28 mouse cellular contexts compared by ENCODE assay signal in the genomic region with DNA sequence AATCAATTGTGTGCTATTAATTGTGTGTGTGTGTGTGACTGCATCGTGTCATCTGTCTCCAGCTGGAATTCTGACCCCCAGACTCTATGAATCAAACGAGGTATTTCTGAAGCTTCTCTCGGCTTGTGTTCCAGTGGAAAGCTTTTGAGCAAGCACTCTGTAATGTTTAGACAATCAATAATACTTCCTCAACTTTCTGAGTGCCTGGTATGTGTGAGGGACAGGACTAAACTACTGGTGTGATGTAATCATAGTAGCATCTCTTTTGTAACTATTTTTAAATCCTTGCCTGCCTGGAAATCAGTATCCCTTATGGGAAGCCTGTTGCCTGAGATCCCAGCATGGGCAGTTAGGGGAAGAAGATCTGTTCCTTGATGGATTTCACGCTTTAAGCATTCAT.
DNase-seq lines count a peak whose midpoint lies in the region; ATAC-seq and TF ChIP-seq lines count a peak whose summit lies in the region.
"Had no signal": no experiment of that assay in that cellular context is flagged by ENCODE, and none has a peak within 500 bp of the region (broad histone marks: within the 10 kb centered on the region; RNA-seq: fewer than 3 reads in every experiment).

No protein-coding gene starts in this region.

- H3K27ac ChIP-seq in heart, embryonic 10.5 days, result peak overlapping the region; percentile 29; the same call in 1 of the 2 replicates
- H3K27ac ChIP-seq in heart, adult 2 months, result no peak overlapping the region
- H3K27ac ChIP-seq in lung, embryonic 14.5 days (ENCODE audit: low read depth), result no peak overlapping the region
- no peak overlapping the region for H3K27ac ChIP-seq in stomach, embryonic 16.5 days (ENCODE audit: low read length)
- H3K27ac ChIP-seq in stomach, postnatal 0 days (replicated peaks), result no peak overlapping the region
- H3K27ac ChIP-seq: embryonic facial prominence, embryonic 10.5 days; embryonic facial prominence, embryonic 15.5 days; forebrain, embryonic 13.5 days; heart, embryonic 15.5 days; liver, embryonic 13.5 days; midbrain, embryonic 15.5 days; neural tube, embryonic 15.5 days had no signal

- no peaks in the 10 kb centered on the region; the same call in 1 of the 2 replicates for H3K9me3 ChIP-seq in heart, embryonic 10.5 days
- no peaks in the 10 kb centered on the region for H3K9me3 ChIP-seq in lung, embryonic 14.5 days (ENCODE audit: low read depth, low read length)
- H3K9me3 ChIP-seq in stomach, embryonic 16.5 days (replicated peaks; ENCODE audit: control insufficient read depth, low read length), result no peaks in the 10 kb centered on the region
- no peaks in the 10 kb centered on the region for H3K9me3 ChIP-seq in stomach, postnatal 0 days (ENCODE audit: control insufficient read depth, low read length)
- H3K9me3 ChIP-seq: embryonic facial prominence, embryonic 10.5 days; embryonic facial prominence, embryonic 15.5 days; forebrain, embryonic 13.5 days; heart, embryonic 15.5 days; liver, embryonic 13.5 days; midbrain, embryonic 15.5 days; neural tube, embryonic 15.5 days had no signal

- no peaks in the 10 kb centered on the region for H3K79me2 ChIP-seq in heart, adult 2 months (replicated peaks; ENCODE audit: control insufficient read depth, insufficient read depth, low read length)

- H3K4me3 ChIP-seq in heart, embryonic 10.5 days, result no peak overlapping the region
- no peak overlapping the region for H3K4me3 ChIP-seq in heart, adult 2 months
- no peak overlapping the region for H3K4me3 ChIP-seq in lung, embryonic 14.5 days (ENCODE audit: low read depth, low read length)
- H3K4me3 ChIP-seq in lung, adult 2 months (replicated peaks; ENCODE audit: extremely low read depth, low read depth, low read length), result no peak overlapping the region
- no peak overlapping the region for H3K4me3 ChIP-seq in stomach, embryonic 16.5 days (replicated peaks; ENCODE audit: low read length)
- H3K4me3 ChIP-seq in stomach, postnatal 0 days (ENCODE audit: low read depth, low read length), result no peak overlapping the region
- H3K4me3 ChIP-seq: embryonic facial prominence, embryonic 10.5 days; embryonic facial prominence, embryonic 15.5 days; forebrain, embryonic 13.5 days; heart, embryonic 15.5 days; liver, embryonic 13.5 days; midbrain, embryonic 10.5 days; midbrain, embryonic 15.5 days; neural tube, embryonic 15.5 days had no signal

- no peak for TF ChIP-seq POLR2A in heart, adult 2 months (IDR thresholded peaks at IDR 0.05; ENCODE audit: insufficient read depth, low read depth, low read length)
- TF ChIP-seq POLR2A in lung, adult 2 months (IDR thresholded peaks at IDR 0.05; ENCODE audit: borderline replicate concordance, extremely low read depth, low read depth, low read length), result no peak

- 57% methylated on average over 4 of the region's 4 CpGs for WGBS in heart, embryonic 10.5 days
- 61% methylated on average over 4 of the region's 4 CpGs for WGBS in heart, adult 2 months
- 24% methylated on average over 4 of the region's 4 CpGs for WGBS in lung, embryonic 14.5 days
- 53% methylated on average over 4 of the region's 4 CpGs for WGBS in lung, adult 2 months
- 29% methylated on average over 4 of the region's 4 CpGs for WGBS in stomach, embryonic 16.5 days
- 23% methylated on average over 4 of the region's 4 CpGs for WGBS in stomach, postnatal 0 days

- ATAC-seq in lung, embryonic 14.5 days (ENCODE audit: insufficient read depth), result 0 out of 2 replicates have a peak, but pooled peaks have one; percentile 25
- peak; percentile 38; the same call in 1 of the 2 replicates for ATAC-seq in stomach, embryonic 16.5 days (ENCODE audit: insufficient read depth, low FRiP score)
- no peak for ATAC-seq in stomach, postnatal 0 days (ENCODE audit: low FRiP score, low TSS enrichment)
- ATAC-seq: forebrain, embryonic 13.5 days; hindbrain, embryonic 16.5 days; midbrain, embryonic 15.5 days had no signal

- no peak for DNase-seq in heart, embryonic 10.5 days (ENCODE audit: low spot score)
- DNase-seq in heart, adult 2 months, result no peak
- peak; percentile 48 for DNase-seq in lung, embryonic 14.5 days
- no peak for DNase-seq in lung, adult 2 months
- DNase-seq in stomach, postnatal 0 days (ENCODE audit: low spot score), result no peak
- DNase-seq in right cerebral cortex, postnatal 14 days, result no peak
- DNase-seq: adrenal gland, postnatal 10 days; cerebellum, adult 8-10 months; cerebellum, postnatal 25 days; gastrocnemius, postnatal 10 days; kidney, adult 11 months; kidney, postnatal 14 days; layer of hippocampus, adult 9-11 months; liver, embryonic 13.5 days; retina, postnatal 1 day; right cerebral cortex, postnatal 25 days; spleen, adult 18-20 months; thymus, adult 2 months had no signal

- H3K27me3 ChIP-seq in heart, embryonic 10.5 days (ENCODE audit: insufficient read depth, poor library complexity, severe bottlenecking), result no peaks in the 10 kb centered on the region
- H3K27me3 ChIP-seq in heart, adult 2 months (ENCODE audit: control insufficient read depth, insufficient read depth, low read length), result no peaks in the 10 kb centered on the region
- no peaks in the 10 kb centered on the region for H3K27me3 ChIP-seq in lung, embryonic 14.5 days (ENCODE audit: insufficient read depth, low read length)
- H3K27me3 ChIP-seq in stomach, embryonic 16.5 days (ENCODE audit: control insufficient read depth, insufficient read depth, low read length), result no peaks in the 10 kb centered on the region
- no peaks in the 10 kb centered on the region for H3K27me3 ChIP-seq in stomach, postnatal 0 days (ENCODE audit: control insufficient read depth, insufficient read depth, low read length)
- H3K27me3 ChIP-seq: CH12.LX; embryonic facial prominence, embryonic 15.5 days; forebrain, embryonic 13.5 days; heart, embryonic 15.5 days; liver, embryonic 13.5 days; midbrain, embryonic 15.5 days; neural tube, embryonic 15.5 days had no signal

- TF ChIP-seq CTCF in heart, adult 2 months (IDR thresholded peaks at IDR 0.05), result no peak
- TF ChIP-seq CTCF in lung, embryonic 14.5 days (IDR thresholded peaks at IDR 0.05; ENCODE audit: low read depth), result no peak
- TF ChIP-seq CTCF in lung, adult 2 months (IDR thresholded peaks at IDR 0.05; ENCODE audit: insufficient read depth, low read length), result no peak
- no peak for TF ChIP-seq CTCF in stomach, postnatal 0 days (IDR thresholded peaks at IDR 0.05; ENCODE audit: low read depth)

- H3K4me2 ChIP-seq in lung, embryonic 14.5 days, result no peak overlapping the region
- no peak overlapping the region for H3K4me2 ChIP-seq in stomach, embryonic 16.5 days (ENCODE audit: low read depth, low read length)
- no peak overlapping the region for H3K4me2 ChIP-seq in stomach, postnatal 0 days (replicated peaks; ENCODE audit: low read depth)
- H3K4me2 ChIP-seq: embryonic facial prominence, embryonic 15.5 days; forebrain, embryonic 13.5 days; heart, embryonic 15.5 days; liver, embryonic 13.5 days; midbrain, embryonic 15.5 days; neural tube, embryonic 15.5 days had no signal

- no peak for TF ChIP-seq EP300 in heart, adult 2 months (IDR thresholded peaks at IDR 0.05; ENCODE audit: insufficient read depth, low read depth, low read length)
- no peak for TF ChIP-seq EP300 in stomach, postnatal 0 days (optimal IDR thresholded peaks at IDR 0.05)

- H3K9ac ChIP-seq in heart, adult 2 months (ENCODE audit: low read depth, low read length), result no peak overlapping the region
- H3K9ac ChIP-seq in lung, embryonic 14.5 days, result no peak overlapping the region
- no peak overlapping the region for H3K9ac ChIP-seq in stomach, embryonic 16.5 days (ENCODE audit: low read length)
- no peak overlapping the region for H3K9ac ChIP-seq in stomach, postnatal 0 days (ENCODE audit: low read length)
- H3K9ac ChIP-seq: embryonic facial prominence, embryonic 15.5 days; forebrain, embryonic 13.5 days; heart, embryonic 15.5 days; liver, embryonic 13.5 days; midbrain, embryonic 15.5 days; neural tube, embryonic 15.5 days had no signal

- H3K36me3 ChIP-seq in heart, embryonic 10.5 days, result no peaks in the 10 kb centered on the region
- no peaks in the 10 kb centered on the region for H3K36me3 ChIP-seq in heart, adult 2 months (ENCODE audit: control insufficient read depth, insufficient read depth, low read length)
- no peaks in the 10 kb centered on the region for H3K36me3 ChIP-seq in lung, embryonic 14.5 days (ENCODE audit: insufficient read depth)
- H3K36me3 ChIP-seq in stomach, embryonic 16.5 days (ENCODE audit: control insufficient read depth, insufficient read depth, low read length), result no peaks in the 10 kb centered on the region
- no peaks in the 10 kb centered on the region for H3K36me3 ChIP-seq in stomach, postnatal 0 days (ENCODE audit: control insufficient read depth, insufficient read depth, low read length)
- H3K36me3 ChIP-seq: embryonic facial prominence, embryonic 10.5 days; embryonic facial prominence, embryonic 15.5 days; heart, embryonic 15.5 days; liver, embryonic 13.5 days; midbrain, embryonic 10.5 days; midbrain, embryonic 15.5 days; neural tube, embryonic 15.5 days had no signal

- intact Hi-C loops in heart, adult 2 months (cut with DNase I), result no loop called here

- H3K4me1 ChIP-seq in heart, embryonic 10.5 days, result peaks cover 22% of the 10 kb centered on the region
- no peaks in the 10 kb centered on the region for H3K4me1 ChIP-seq in heart, adult 2 months (ENCODE audit: control insufficient read depth, insufficient read depth, low read length)
- H3K4me1 ChIP-seq in lung, embryonic 14.5 days (ENCODE audit: insufficient read depth), result 0 out of 2 replicates have a peak, but pooled peaks cover 5% of the 10 kb centered on the region
- H3K4me1 ChIP-seq in lung, adult 2 months (ENCODE audit: control insufficient read depth, insufficient read depth, low read length), result peaks cover 2% of the 10 kb centered on the region
- H3K4me1 ChIP-seq in stomach, embryonic 16.5 days (ENCODE audit: control insufficient read depth, insufficient read depth, low read length), result peaks cover 3% of the 10 kb centered on the region
- H3K4me1 ChIP-seq in stomach, postnatal 0 days (replicated peaks; ENCODE audit: control insufficient read depth, insufficient read depth), result no peaks in the 10 kb centered on the region
- H3K4me1 ChIP-seq: embryonic facial prominence, embryonic 15.5 days; forebrain, embryonic 13.5 days; midbrain, embryonic 15.5 days; neural tube, embryonic 15.5 days had no signal
